Mouse (Mus musculus): ENCODE measurements at regions not wholly inside any gene's neighbourhood (a gene's known extent, or its start where the extent isn't known, plus 50 kb on each side); places are given as distances from the start of the nearest gene placed in this dataset.

DNA sequence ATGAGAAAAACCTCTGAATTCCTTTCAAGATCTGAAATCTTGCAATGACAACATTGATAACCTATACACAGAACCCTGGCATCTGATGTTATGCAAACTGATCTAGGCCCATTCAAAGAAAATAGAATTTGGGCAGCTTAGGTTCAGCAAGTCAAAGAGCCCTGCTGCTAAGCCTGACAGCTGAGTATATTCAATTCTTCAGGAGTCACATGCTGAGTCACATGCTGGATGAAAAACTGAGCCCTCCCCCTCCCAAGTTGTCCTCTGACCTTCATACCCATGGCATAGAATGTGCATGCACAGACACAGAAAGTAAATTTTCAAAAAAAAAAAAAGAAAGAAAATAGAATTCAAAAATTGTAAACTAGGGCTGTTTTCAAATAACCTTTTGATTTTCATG, 355.6 kb upstream of the Cited2 start:
- TF ChIP-seq POLR2A (IDR thresholded peaks at IDR 0.05; ENCODE audit: borderline replicate concordance, control insufficient read depth, low read depth, low read length) (no peak), CTCF (IDR thresholded peaks at IDR 0.05; ENCODE audit: control insufficient read depth, insufficient read depth, low read length) (no peak)

Data from bone marrow, adult 2 months (tissue).